Mouse (Mus musculus): ENCODE measurements at regions not wholly inside any gene's neighbourhood (a gene's known extent, or its start where the extent isn't known, plus 50 kb on each side); places are given as distances from the start of the nearest gene placed in this dataset.

DNA sequence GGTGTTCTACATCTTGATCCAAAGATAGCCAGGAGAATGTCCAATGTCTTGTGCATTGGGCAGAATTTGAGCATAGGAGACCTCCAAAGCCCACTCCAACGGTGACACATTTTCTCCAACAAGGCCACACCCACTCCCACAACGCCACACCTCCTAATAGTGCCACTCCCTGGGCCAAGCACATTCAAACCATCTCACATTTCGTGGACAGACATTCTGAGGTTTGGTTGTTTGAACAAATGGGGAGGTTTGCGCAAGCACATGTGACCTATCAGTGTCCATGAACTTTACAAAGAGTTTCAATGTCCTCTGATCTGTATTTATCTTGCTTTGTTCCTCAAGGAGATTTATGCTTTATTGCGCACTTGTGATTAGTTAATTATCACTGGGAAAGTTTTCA lies 63.5 kb downstream of the Gm11983 start:
- Histone ChIP-seq H3K4me3 (replicated peaks; ENCODE audit: low read depth, low read length) (no peak overlapping the region), H3K36me3 (ENCODE audit: insufficient read depth, low read length) (no peaks in the 10 kb centered on the region), H3K4me2 (ENCODE audit: low read length) (no peak overlapping the region), H3K4me1 (replicated peaks; ENCODE audit: insufficient read depth, low read length) (no peaks in the 10 kb centered on the region), H3K9me3 (replicated peaks; ENCODE audit: low read length) (no peaks in the 10 kb centered on the region), H3K9ac (ENCODE audit: low read depth, low read length) (no peak overlapping the region), H3K27ac (no peak overlapping the region; the same call in 1 of the 2 replicates), H3K27me3 (ENCODE audit: insufficient read depth, low read length) (no peaks in the 10 kb centered on the region)
- peak; percentile 18 for DNase-seq (ENCODE audit: low spot score)
- no peak; the same call in 1 of the 2 replicates for ATAC-seq (replicated peaks; ENCODE audit: low FRiP score, low read depth)
- no peak for TF ChIP-seq CTCF (IDR thresholded peaks at IDR 0.05; ENCODE audit: low read depth)
- 68% methylated on average over 5 of the region's 5 CpGs for WGBS

DNA sequence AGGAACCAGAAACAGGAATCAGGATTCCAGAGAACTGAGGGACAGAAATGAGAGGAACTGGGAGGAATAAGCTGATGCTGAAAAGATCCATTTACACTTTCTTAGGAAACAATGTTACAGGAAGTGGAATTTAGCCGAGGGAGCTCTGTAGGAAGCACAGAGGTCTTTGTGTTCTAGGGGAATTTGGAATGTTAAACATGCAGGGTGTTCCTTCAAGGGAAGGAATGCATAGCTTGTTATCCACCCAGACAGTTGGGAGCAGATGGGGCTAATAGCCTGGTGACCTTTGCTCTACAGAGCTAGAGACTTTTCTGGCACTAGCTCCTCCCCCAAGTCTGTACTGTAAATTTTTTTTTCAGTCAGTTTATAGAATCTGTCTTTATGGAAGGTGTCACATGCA lies 64.1 kb downstream of the Gm11983 start:
- Histone ChIP-seq H3K4me3 (replicated peaks; ENCODE audit: low read depth, low read length) (no peak overlapping the region), H3K36me3 (ENCODE audit: insufficient read depth, low read length) (no peaks in the 10 kb centered on the region), H3K4me1 (replicated peaks; ENCODE audit: insufficient read depth, low read length) (no peaks in the 10 kb centered on the region), H3K27me3 (ENCODE audit: insufficient read depth, low read length) (no peaks in the 10 kb centered on the region), H3K27ac (no peak overlapping the region), H3K9ac (ENCODE audit: low read depth, low read length) (no peak overlapping the region), H3K9me3 (replicated peaks; ENCODE audit: low read length) (no peaks in the 10 kb centered on the region), H3K4me2 (ENCODE audit: low read length) (no peak overlapping the region)
- ATAC-seq (replicated peaks; ENCODE audit: low FRiP score, low read depth) (no peak), DNase-seq (ENCODE audit: low spot score) (peak; percentile 83)
- no peak for TF ChIP-seq CTCF (IDR thresholded peaks at IDR 0.05; ENCODE audit: low read depth)
- 15% methylated on average over 1 of the region's 1 CpGs for WGBS

DNA sequence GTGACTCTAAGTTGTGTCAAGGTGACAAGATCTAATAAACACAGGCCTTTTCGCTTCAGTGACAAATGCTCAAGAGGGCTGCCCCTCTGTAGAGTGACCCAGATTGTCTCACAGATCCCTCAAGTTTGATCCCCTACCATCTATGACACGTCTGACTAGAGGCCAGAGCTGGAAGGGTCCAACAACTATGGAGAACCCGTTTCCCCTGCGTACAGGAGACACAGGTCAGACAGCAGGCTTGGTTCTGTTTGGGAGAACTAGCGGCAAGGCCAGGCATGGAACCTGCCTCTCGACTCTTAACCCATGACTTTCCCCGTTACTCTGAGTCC lies 68.1 kb downstream of the Gm11983 start:
- TF ChIP-seq CTCF (IDR thresholded peaks at IDR 0.05; ENCODE audit: low read depth) = no peak
- no peak for DNase-seq (ENCODE audit: low spot score)
- no peak overlapping the region for H3K4me3 ChIP-seq (replicated peaks; ENCODE audit: low read depth, low read length)
- WGBS = 79% methylated on average over 7 of the region's 7 CpGs
- no peak overlapping the region for H3K4me2 ChIP-seq (ENCODE audit: low read length)
- no peaks in the 10 kb centered on the region for H3K9me3 ChIP-seq (replicated peaks; ENCODE audit: low read length)
- H3K9ac ChIP-seq (ENCODE audit: low read depth, low read length) = no peak overlapping the region
- ATAC-seq (replicated peaks; ENCODE audit: low FRiP score, low read depth) = no peak
- no peaks in the 10 kb centered on the region for H3K27me3 ChIP-seq (ENCODE audit: insufficient read depth, low read length)
- no peak overlapping the region for H3K27ac ChIP-seq
- H3K4me1 ChIP-seq (replicated peaks; ENCODE audit: insufficient read depth, low read length) = no peaks in the 10 kb centered on the region
- no peaks in the 10 kb centered on the region for H3K36me3 ChIP-seq (ENCODE audit: insufficient read depth, low read length)

DNA sequence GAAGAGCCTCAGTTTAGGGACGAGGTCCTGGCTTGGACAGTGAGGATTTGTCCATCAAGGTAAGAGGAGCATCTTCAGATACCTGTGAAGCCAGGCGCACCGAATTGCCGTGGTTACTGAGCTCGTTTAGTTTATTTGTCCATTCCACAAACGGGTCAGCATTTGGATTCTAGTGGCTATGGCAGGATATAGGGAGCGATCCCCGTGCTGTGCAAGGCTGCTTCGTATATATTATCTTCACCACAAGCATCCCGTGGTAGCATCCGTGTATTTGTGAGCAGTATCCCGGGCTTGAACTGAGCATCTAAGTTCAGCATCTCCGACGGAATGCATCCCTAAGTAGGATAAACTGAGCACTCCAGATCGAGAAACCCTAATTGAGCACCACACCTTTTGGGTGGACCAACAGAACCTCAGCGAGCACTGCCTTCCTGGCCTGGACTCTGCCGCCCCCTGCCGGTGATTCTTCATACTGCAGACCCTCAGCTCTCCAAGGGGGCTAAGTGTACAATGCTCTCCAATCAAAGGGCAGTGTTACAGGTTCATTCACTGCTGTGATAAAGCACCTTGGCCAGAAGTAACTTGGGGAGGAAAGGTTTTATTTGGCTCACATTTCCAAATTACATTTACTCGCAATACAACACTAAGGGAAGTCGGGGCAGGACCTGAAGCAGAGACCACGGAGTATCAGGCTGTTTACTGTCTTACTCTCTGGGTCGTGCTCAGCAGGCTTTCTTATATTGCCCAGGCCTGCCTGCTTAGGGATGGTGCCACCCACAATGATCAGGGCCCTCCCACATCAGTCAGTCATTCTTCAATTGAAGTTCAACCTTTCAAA lies 68.6 kb downstream of the Gm11983 start:
- H3K4me1 ChIP-seq (replicated peaks; ENCODE audit: insufficient read depth, low read length) = no peaks in the 10 kb centered on the region
- peak; percentile 98 for TF ChIP-seq CTCF (IDR thresholded peaks at IDR 0.05; ENCODE audit: low read depth)
- no peak overlapping the region for H3K27ac ChIP-seq
- no peak overlapping the region for H3K4me2 ChIP-seq (ENCODE audit: low read length)
- no peaks in the 10 kb centered on the region for H3K36me3 ChIP-seq (ENCODE audit: insufficient read depth, low read length)
- H3K4me3 ChIP-seq (replicated peaks; ENCODE audit: low read depth, low read length) = no peak overlapping the region
- 49% methylated on average over 22 of the region's 22 CpGs for WGBS
- ATAC-seq (replicated peaks; ENCODE audit: low FRiP score, low read depth) (peak; percentile 55; the same call in 1 of the 2 replicates), DNase-seq (ENCODE audit: low spot score) (peak; percentile 76)
- H3K9me3 ChIP-seq (replicated peaks; ENCODE audit: low read length) = no peaks in the 10 kb centered on the region
- H3K9ac ChIP-seq (ENCODE audit: low read depth, low read length) = no peak overlapping the region
- no peaks in the 10 kb centered on the region for H3K27me3 ChIP-seq (ENCODE audit: insufficient read depth, low read length)

DNA sequence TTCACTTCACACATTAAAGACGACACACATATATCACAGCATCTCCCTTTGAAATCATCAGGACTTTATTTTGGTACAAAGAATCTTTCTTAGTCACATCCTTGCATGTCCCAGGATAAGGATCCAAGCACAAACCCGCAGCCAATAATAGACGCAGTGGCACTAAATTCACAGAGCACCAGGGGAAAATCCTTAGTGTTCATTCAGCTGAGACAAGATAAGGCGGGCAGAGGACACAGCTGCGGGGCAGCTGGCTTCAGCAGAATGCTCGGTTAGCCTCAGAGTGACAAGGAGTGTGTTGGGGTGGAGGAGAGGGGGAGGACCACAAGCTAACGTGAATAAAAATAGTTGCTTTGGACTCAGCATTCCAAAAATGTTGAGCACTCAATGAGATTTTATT lies 70.7 kb downstream of the Gm11983 start:
- 31% methylated on average over 7 of the region's 7 CpGs for WGBS
- DNase-seq (ENCODE audit: low spot score) (no peak), ATAC-seq (replicated peaks; ENCODE audit: low FRiP score, low read depth) (no peak)
- Histone ChIP-seq H3K4me3 (replicated peaks; ENCODE audit: low read depth, low read length) (no peak overlapping the region), H3K9me3 (replicated peaks; ENCODE audit: low read length) (no peaks in the 10 kb centered on the region), H3K27ac (no peak overlapping the region), H3K36me3 (ENCODE audit: insufficient read depth, low read length) (no peaks in the 10 kb centered on the region), H3K4me1 (replicated peaks; ENCODE audit: insufficient read depth, low read length) (no peaks in the 10 kb centered on the region), H3K9ac (ENCODE audit: low read depth, low read length) (0 out of 2 replicates have a peak overlapping the region, but pooled peaks have one; percentile 2), H3K4me2 (ENCODE audit: low read length) (no peak overlapping the region), H3K27me3 (ENCODE audit: insufficient read depth, low read length) (no peaks in the 10 kb centered on the region)
- TF ChIP-seq CTCF (IDR thresholded peaks at IDR 0.05; ENCODE audit: low read depth) = no peak

DNA sequence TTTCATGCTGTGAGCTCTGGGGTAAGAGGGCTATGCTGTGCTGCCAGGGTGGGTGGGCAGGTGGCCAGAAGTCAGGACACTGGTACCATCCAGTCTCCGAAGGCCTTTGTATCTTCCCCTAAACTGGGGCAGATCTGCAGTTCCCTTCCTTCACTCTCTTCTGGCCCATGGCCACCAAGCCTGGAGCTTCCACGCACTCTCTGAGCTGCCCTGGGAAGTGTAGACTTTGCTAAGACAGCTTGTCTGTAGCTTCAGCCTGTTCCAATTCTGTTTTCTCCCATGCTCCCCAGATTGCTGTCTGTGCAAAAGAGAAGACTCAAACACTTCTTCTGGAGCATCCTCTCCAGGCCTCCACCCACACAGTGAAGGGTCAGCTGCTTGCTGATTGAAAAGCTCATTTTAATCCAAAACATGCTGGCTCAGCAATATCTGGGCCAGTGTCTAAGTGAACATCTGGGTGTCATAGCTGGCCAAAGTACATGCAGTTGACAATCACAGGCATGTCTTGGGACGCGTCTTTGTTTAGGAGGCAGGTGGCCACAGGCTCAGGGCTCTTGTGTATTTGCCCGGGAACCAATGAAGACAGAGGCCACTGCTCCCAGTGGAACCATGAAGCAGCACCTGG lies 72.0 kb downstream of the Gm11983 start:
- no peak overlapping the region for H3K4me2 ChIP-seq (ENCODE audit: low read length)
- no peak overlapping the region for H3K9ac ChIP-seq (ENCODE audit: low read depth, low read length)
- H3K27ac ChIP-seq = no peak overlapping the region
- no peak overlapping the region for H3K4me3 ChIP-seq (replicated peaks; ENCODE audit: low read depth, low read length)
- H3K9me3 ChIP-seq (replicated peaks; ENCODE audit: low read length) = no peaks in the 10 kb centered on the region
- WGBS = 87% methylated on average over 5 of the region's 5 CpGs
- no peak for DNase-seq (ENCODE audit: low spot score)
- ATAC-seq (replicated peaks; ENCODE audit: low FRiP score, low read depth) = no peak
- H3K4me1 ChIP-seq (replicated peaks; ENCODE audit: insufficient read depth, low read length) = no peaks in the 10 kb centered on the region
- no peaks in the 10 kb centered on the region for H3K36me3 ChIP-seq (ENCODE audit: insufficient read depth, low read length)
- TF ChIP-seq CTCF (IDR thresholded peaks at IDR 0.05; ENCODE audit: low read depth) = no peak
- no peaks in the 10 kb centered on the region for H3K27me3 ChIP-seq (ENCODE audit: insufficient read depth, low read length)
